Mouse (Mus musculus) liver, embryonic 12.5 days (tissue): ENCODE data around the gene Taf6. TPM values are rescaled to one million over a fixed set of nuclear protein-coding genes. Genes with fewer than 3 reads are reported as not detected.
A peak's percentile ranks its signal among the peaks of the same experiment; 100 is the strongest.
"Not testable (repeated sequence)": the region's sequence is repeated elsewhere in the genome, so short reads cannot be mapped to it uniquely, and the experiment has no call there.

Experiments used
- ATAC-seq: fragments of 200-750 bp; cut with Nextera tagmentation; 2 replicates; pipeline ENCODE4 v1.8.0; 2017; ENCODE audit warnings: moderate number of reproducible peaks, mild to moderate bottlenecking, moderate library complexity
- H3K27ac ChIP-seq: fragments of 300-500 bp; sonication (generic); 2 replicates; pipeline ENCODE4 v1.5.1; 2016; ENCODE audit warnings: mild to moderate bottlenecking
- H3K27me3 ChIP-seq: fragments of 300-500 bp; sonication (generic); replicated peaks from 2 replicates; pipeline ENCODE4 v1.6.1; 2016; ENCODE audit warnings: mild to moderate bottlenecking, moderate library complexity
- H3K36me3 ChIP-seq: fragments of 300-500 bp; sonication (generic); 2 replicates; pipeline ENCODE4 v1.6.1; 2016; ENCODE audit warnings: mild to moderate bottlenecking, moderate library complexity
- H3K4me1 ChIP-seq: fragments of 300-500 bp; sonication (generic); 2 replicates; pipeline ENCODE4 v1.6.1; 2016
- H3K4me2 ChIP-seq: fragments of 300-500 bp; sonication (generic); 2 replicates; pipeline ENCODE4 v1.6.1; 2016; ENCODE audit warnings: mild to moderate bottlenecking, moderate library complexity
- H3K4me3 ChIP-seq: fragments of 300-500 bp; sonication (generic); 2 replicates; pipeline ENCODE4 v1.5.1; 2016; ENCODE audit warnings: mild to moderate bottlenecking, moderate library complexity
- H3K9ac ChIP-seq: fragments of 300-500 bp; sonication (generic); 2 replicates; pipeline ENCODE4 v1.6.1; 2016; ENCODE audit warnings: mild to moderate bottlenecking, moderate library complexity
- H3K9me3 ChIP-seq: fragments of 300-500 bp; sonication (generic); replicated peaks from 2 replicates; pipeline ENCODE4 v1.6.1; 2016; ENCODE audit warnings: mild to moderate bottlenecking, moderate library complexity
- WGBS: fragments of 180-500 bp; shearing (Covaris S2); methylation state at CpG from one replicate; pipeline ENCODE4 v1.1.7; 2016; ENCODE audit not compliant: insufficient replicate concordance; 5-methylcytosine and 5-hydroxymethylcytosine counted together
- polyA plus RNA-seq: library from polyadenylated mRNA; unstranded; fragments of >200 nt; fragmentation: Nextera tagmentation; extraction: Ambion mirVana; gene quantifications from 2 replicates; pipeline ENCODE4 v1.2.1, GENCODE M21; 2016

The Taf6 gene
- 58.0 and 58.2 TPM in 2 replicates for polyA plus RNA-seq

GRCm38 (mm10) chr5:138186950-138187638 lies at the start of gene Taf6, which contains the start of gene Cnpy4:
Taf6 (minus strand) TSS chr5:138187451.
Cnpy4 (plus strand) TSS chr5:138187485.
- H3K27ac ChIP-seq = peak within 1 kb of the TSS; percentile 85
- peak within 1 kb of the TSS; percentile 85 for H3K9ac ChIP-seq
- under 1% methylated on average over 31 of the region's 31 CpGs for WGBS
- H3K4me3 ChIP-seq = peak within 1 kb of the TSS; percentile 86
- peak; percentile 83 for ATAC-seq
- H3K4me1 ChIP-seq = peaks cover 34% of the 10 kb centered on the region
- H3K27me3 ChIP-seq = no peaks in the 10 kb centered on the region
- peaks cover 46% of the 10 kb centered on the region for H3K36me3 ChIP-seq
- H3K4me2 ChIP-seq = peak within 1 kb of the TSS; percentile 80
- no peaks in the 10 kb centered on the region for H3K9me3 ChIP-seq

- H3K36me3 ChIP-seq = no peaks in the 10 kb centered on the region
- H3K9ac ChIP-seq = no peak overlapping the region
- ATAC-seq = no peak
- H3K4me2 ChIP-seq = no peak overlapping the region
- no peaks in the 10 kb centered on the region for H3K9me3 ChIP-seq
- H3K27me3 ChIP-seq = no peaks in the 10 kb centered on the region
- no peak overlapping the region for H3K27ac ChIP-seq
- no peak overlapping the region for H3K4me3 ChIP-seq
- no peaks in the 10 kb centered on the region for H3K4me1 ChIP-seq
Measured at GRCm38 (mm10) chr5:138234224-138234623, 47.0 kb upstream of the Taf6 start.

GRCm38 (mm10) chr5:138233778-138234177 lies 46.5 kb upstream of the Taf6 start:
- Histone ChIP-seq H3K4me1 (no peaks in the 10 kb centered on the region), H3K27ac (no peak overlapping the region), H3K4me2 (no peak overlapping the region), H3K36me3 (no peaks in the 10 kb centered on the region), H3K9me3 (no peaks in the 10 kb centered on the region), H3K9ac (no peak overlapping the region), H3K4me3 (no peak overlapping the region), H3K27me3 (no peaks in the 10 kb centered on the region)
- WGBS = 77% methylated on average over 2 of the region's 2 CpGs
- no peak for ATAC-seq

- WGBS = 76% methylated on average over 3 of the region's 3 CpGs
- no peaks in the 10 kb centered on the region for H3K9me3 ChIP-seq
- no peaks in the 10 kb centered on the region for H3K4me1 ChIP-seq
- H3K36me3 ChIP-seq = no peaks in the 10 kb centered on the region
- H3K4me2 ChIP-seq = no peak overlapping the region
- H3K4me3 ChIP-seq = no peak overlapping the region
- no peak overlapping the region for H3K27ac ChIP-seq
- no peak overlapping the region for H3K9ac ChIP-seq
- H3K27me3 ChIP-seq = no peaks in the 10 kb centered on the region
- ATAC-seq = no peak
Measured at GRCm38 (mm10) chr5:138229511-138229910, 42.3 kb upstream of the Taf6 start.

- Histone ChIP-seq H3K27ac (no peak overlapping the region), H3K9ac (no peak overlapping the region), H3K36me3 (no peaks in the 10 kb centered on the region), H3K27me3 (no peaks in the 10 kb centered on the region), H3K4me3 (no peak overlapping the region), H3K4me2 (no peak overlapping the region), H3K9me3 (no peaks in the 10 kb centered on the region), H3K4me1 (no peaks in the 10 kb centered on the region)
- ATAC-seq = no peak
- WGBS = 25% methylated on average over 3 of the region's 3 CpGs
Measured at GRCm38 (mm10) chr5:138228026-138228425, 40.8 kb upstream of the Taf6 start.

- Histone ChIP-seq H3K27me3 (no peaks in the 10 kb centered on the region), H3K4me2 (no peak overlapping the region), H3K27ac (no peak overlapping the region), H3K36me3 (no peaks in the 10 kb centered on the region), H3K4me3 (no peak overlapping the region), H3K9ac (no peak overlapping the region), H3K4me1 (no peaks in the 10 kb centered on the region), H3K9me3 (no peaks in the 10 kb centered on the region)
- no peak for ATAC-seq
- WGBS = 9% methylated on average over 2 of the region's 2 CpGs
Measured at GRCm38 (mm10) chr5:138227367-138227766, 40.1 kb upstream of the Taf6 start.

GRCm38 (mm10) chr5:138226491-138226890 lies 39.2 kb upstream of the Taf6 start:
- no peak for ATAC-seq
- Histone ChIP-seq H3K9me3 (no peaks in the 10 kb centered on the region), H3K4me1 (no peaks in the 10 kb centered on the region), H3K4me2 (no peak overlapping the region), H3K27ac (no peak overlapping the region), H3K9ac (no peak overlapping the region), H3K4me3 (no peak overlapping the region), H3K27me3 (no peaks in the 10 kb centered on the region), H3K36me3 (no peaks in the 10 kb centered on the region)
- WGBS = 43% methylated on average over 4 of the region's 4 CpGs

- no peaks in the 10 kb centered on the region for H3K9me3 ChIP-seq
- 48% methylated on average over 2 of the region's 2 CpGs for WGBS
- no peak within 1 kb of the TSS for H3K9ac ChIP-seq
- H3K27ac ChIP-seq = no peak within 1 kb of the TSS
- H3K4me2 ChIP-seq = no peak within 1 kb of the TSS
- ATAC-seq = no peak
- no peaks in the 10 kb centered on the region for H3K4me1 ChIP-seq
- no peaks in the 10 kb centered on the region for H3K36me3 ChIP-seq
- H3K4me3 ChIP-seq = no peak within 1 kb of the TSS
- H3K27me3 ChIP-seq = no peaks in the 10 kb centered on the region
Measured at GRCm38 (mm10) chr5:138225700-138226099, 38.4 kb upstream of the Taf6 start, which contains the start of gene Nxpe5. Nxpe5 (plus strand) TSS chr5:138225898.

- ATAC-seq = no peak
- no peaks in the 10 kb centered on the region for H3K27me3 ChIP-seq
- no peak overlapping the region for H3K4me2 ChIP-seq
- WGBS = 46% methylated on average over 3 of the region's 3 CpGs
- H3K9me3 ChIP-seq = no peaks in the 10 kb centered on the region
- H3K36me3 ChIP-seq = no peaks in the 10 kb centered on the region
- H3K4me1 ChIP-seq = no peaks in the 10 kb centered on the region
- H3K9ac ChIP-seq = no peak overlapping the region
- H3K27ac ChIP-seq = no peak overlapping the region
- H3K4me3 ChIP-seq = no peak overlapping the region
Measured at GRCm38 (mm10) chr5:138223287-138223686, 36.0 kb upstream of the Taf6 start.

GRCm38 (mm10) chr5:138222111-138222510 lies 34.9 kb upstream of the Taf6 start:
- Histone ChIP-seq H3K4me1 (no peaks in the 10 kb centered on the region), H3K27ac (no peak overlapping the region), H3K27me3 (no peaks in the 10 kb centered on the region), H3K36me3 (no peaks in the 10 kb centered on the region), H3K9ac (no peak overlapping the region), H3K9me3 (peaks cover 6% of the 10 kb centered on the region; the same call in 1 of the 2 replicates), H3K4me3 (no peak overlapping the region), H3K4me2 (no peak overlapping the region)
- no peak for ATAC-seq
- WGBS = 22% methylated on average over 4 of the region's 4 CpGs

- no peak for ATAC-seq
- 51% methylated on average over 2 of the region's 2 CpGs for WGBS
Measured at GRCm38 (mm10) chr5:138219864-138220263, 32.6 kb upstream of the Taf6 start.

GRCm38 (mm10) chr5:138216632-138217031 lies 29.4 kb upstream of the Taf6 start:
- H3K9ac ChIP-seq, H3K36me3 ChIP-seq, H3K4me3 ChIP-seq, H3K27me3 ChIP-seq, ATAC-seq, H3K4me1 ChIP-seq, H3K27ac ChIP-seq, H3K4me2 ChIP-seq: not testable (repeated sequence)
- peaks cover 28% of the 10 kb centered on the region for H3K9me3 ChIP-seq
- 84% methylated on average over 13 of the region's 13 CpGs for WGBS

More at GRCm38 (mm10) chr5:138219864-138220263, 32.6 kb upstream of the Taf6 start:
- no peaks in the 10 kb centered on the region for H3K27me3 ChIP-seq
- H3K9ac ChIP-seq = no peak overlapping the region
- H3K36me3 ChIP-seq = no peaks in the 10 kb centered on the region
- H3K9me3 ChIP-seq = peaks cover 27% of the 10 kb centered on the region
- H3K4me1 ChIP-seq = no peaks in the 10 kb centered on the region
- no peak overlapping the region for H3K4me2 ChIP-seq
- no peak overlapping the region for H3K27ac ChIP-seq
- H3K4me3 ChIP-seq = no peak overlapping the region

GRCm38 (mm10) chr5:138207873-138208272 lies 20.6 kb upstream of the Taf6 start:
- WGBS = 66% methylated on average over 4 of the region's 4 CpGs
- Histone ChIP-seq H3K4me2 (no peak overlapping the region), H3K4me1 (no peaks in the 10 kb centered on the region), H3K9me3 (peaks cover 8% of the 10 kb centered on the region; the same call in 1 of the 2 replicates), H3K27ac (no peak overlapping the region), H3K36me3 (no peaks in the 10 kb centered on the region), H3K4me3 (no peak overlapping the region), H3K27me3 (no peaks in the 10 kb centered on the region), H3K9ac (no peak overlapping the region)
- ATAC-seq = no peak
